Mouse (Mus musculus) hindbrain, postnatal 0 days (tissue): ENCODE results near the gene Klhdc2. TPM values are rescaled to one million over a fixed set of nuclear protein-coding genes. Genes with fewer than 3 reads are reported as not detected.

Experiments
- ATAC-seq: fragments of 200-750 bp; cut with Nextera tagmentation; 2 replicates; pipeline ENCODE4 v1.8.0; 2017; ENCODE audit warnings: mild to moderate bottlenecking, moderate TSS enrichment, moderate library complexity
- DNase-seq: peaks from one replicate; pipeline ENCODE4 v3.0.0-alpha.2; 2015; ENCODE audit warnings: low spot score
- H3K27ac ChIP-seq: fragments of 300-500 bp; sonication (generic); 2 replicates; pipeline ENCODE4 v1.5.1; 2014; ENCODE audit warnings: mild to moderate bottlenecking
- H3K27me3 ChIP-seq: fragments of 300-500 bp; sonication (generic); 2 replicates; pipeline ENCODE4 v1.6.1; 2014; ENCODE audit warnings: low read length, mixed read lengths; ENCODE audit not compliant: insufficient read depth
- H3K36me3 ChIP-seq: fragments of 300-500 bp; sonication (generic); 2 replicates; pipeline ENCODE4 v1.6.1; 2014; ENCODE audit warnings: low read length, mixed read lengths; ENCODE audit not compliant: insufficient read depth
- H3K4me1 ChIP-seq: fragments of 300-500 bp; sonication (generic); 2 replicates; pipeline ENCODE4 v1.6.1; 2014; ENCODE audit warnings: antibody characterized with exemption, low read length, mixed read lengths; ENCODE audit not compliant: insufficient read depth
- H3K4me2 ChIP-seq: fragments of 300-500 bp; sonication (generic); 2 replicates; pipeline ENCODE4 v1.6.1; 2014; ENCODE audit warnings: low read depth, mild to moderate bottlenecking, low read length, moderate library complexity, mixed read lengths
- H3K4me3 ChIP-seq: fragments of 300-500 bp; sonication (generic); 2 replicates; pipeline ENCODE4 v1.5.1; 2014; ENCODE audit warnings: low read length
- H3K9ac ChIP-seq: fragments of 300-500 bp; sonication (generic); replicated peaks from 2 replicates; pipeline ENCODE4 v1.6.1; 2014; ENCODE audit warnings: mild to moderate bottlenecking, low read length, moderate library complexity, mixed read lengths
- H3K9me3 ChIP-seq: fragments of 300-500 bp; sonication (generic); 2 replicates; pipeline ENCODE4 v1.6.1; 2016; ENCODE audit warnings: low read length, mixed read lengths
- CTCF ChIP-seq: IDR thresholded peaks from 2 replicates; pipeline ENCODE4 v1.5.1; 2016; ENCODE audit warnings: antibody characterized with exemption, control low read depth, low read depth
- WGBS: fragments of 180-500 bp; shearing (Covaris S2); extraction: QIAGEN DNeasy Blood & Tissue Kit; methylation state at CpG from one replicate; pipeline ENCODE4 v1.1.7; 2014; 5-methylcytosine and 5-hydroxymethylcytosine counted together
- polyA plus RNA-seq: library from polyadenylated mRNA; unstranded; fragments of >200 nt; fragmentation: Nextera tagmentation; extraction: Ambion mirVana; gene quantifications from 2 replicates; pipeline ENCODE4 v1.2.1, GENCODE M21; 2015
- total RNA-seq: library from RNA; depleted of rRNA; stranded (reverse); fragments of >200 nt; gene quantifications from 2 replicates; pipeline ENCODE4 v1.2.3, GENCODE M21; 2014

Klhdc2 gene
- total and polyA plus RNA-seq, 2 experiments from 2014 or later: 251 to 252 TPM

GRCm38 (mm10) chr12:69299831-69300230 is 3.4 kb downstream of the Klhdc2 start:
- no peak overlapping the region for H3K9ac ChIP-seq
- H3K9me3 ChIP-seq: no peaks in the 10 kb centered on the region
- peaks cover 10% of the 10 kb centered on the region for H3K4me1 ChIP-seq
- H3K36me3 ChIP-seq: peaks cover 29% of the 10 kb centered on the region
- no peaks in the 10 kb centered on the region for H3K27me3 ChIP-seq
- no peak for TF ChIP-seq CTCF
- no peak overlapping the region for H3K27ac ChIP-seq
- ATAC-seq (no peak), DNase-seq (no peak)
- no peak overlapping the region for H3K4me3 ChIP-seq
- H3K4me2 ChIP-seq: no peak overlapping the region
- WGBS: 96% methylated on average over 3 of the region's 3 CpGs

- Histone ChIP-seq H3K4me2 (no peak overlapping the region), H3K27me3 (no peaks in the 10 kb centered on the region), H3K4me3 (no peak overlapping the region), H3K27ac (no peak overlapping the region), H3K9ac (no peak overlapping the region), H3K9me3 (no peaks in the 10 kb centered on the region), H3K36me3 (peaks cover 35% of the 10 kb centered on the region), H3K4me1 (peaks cover 10% of the 10 kb centered on the region)
- ATAC-seq: no peak
- no peak for DNase-seq
- WGBS: 83% methylated on average over 2 of the region's 2 CpGs
- no peak for TF ChIP-seq CTCF
Measured at GRCm38 (mm10) chr12:69300391-69300790, 3.9 kb downstream of the Klhdc2 start.

- ATAC-seq: no peak
- no peak for TF ChIP-seq CTCF
- no peak overlapping the region for H3K9ac ChIP-seq
- no peak overlapping the region for H3K4me3 ChIP-seq
- peaks cover 52% of the 10 kb centered on the region for H3K36me3 ChIP-seq
- no peaks in the 10 kb centered on the region for H3K27me3 ChIP-seq
- H3K4me1 ChIP-seq: peaks cover 6% of the 10 kb centered on the region; the same call in 1 of the 2 replicates
- no peaks in the 10 kb centered on the region for H3K9me3 ChIP-seq
- 94% methylated on average over 12 of the region's 12 CpGs for WGBS
- H3K4me2 ChIP-seq: no peak overlapping the region
- H3K27ac ChIP-seq: no peak overlapping the region
- DNase-seq: no peak
Measured at GRCm38 (mm10) chr12:69302171-69302570, 5.7 kb downstream of the Klhdc2 start.

GRCm38 (mm10) chr12:69304051-69304450 is 7.6 kb downstream of the Klhdc2 start:
- H3K36me3 ChIP-seq: peaks cover 71% of the 10 kb centered on the region
- H3K9ac ChIP-seq: no peak overlapping the region
- no peaks in the 10 kb centered on the region for H3K4me1 ChIP-seq
- H3K4me2 ChIP-seq: no peak overlapping the region
- H3K27ac ChIP-seq: no peak overlapping the region
- no peaks in the 10 kb centered on the region for H3K27me3 ChIP-seq
- no peak for ATAC-seq
- WGBS: 90% methylated on average over 2 of the region's 2 CpGs
- no peak overlapping the region for H3K4me3 ChIP-seq
- DNase-seq: no peak
- H3K9me3 ChIP-seq: no peaks in the 10 kb centered on the region
- no peak for TF ChIP-seq CTCF

- TF ChIP-seq CTCF: no peak
Measured at GRCm38 (mm10) chr12:69306333-69306732, 9.9 kb downstream of the Klhdc2 start.

GRCm38 (mm10) chr12:69309659-69310058 is 13.2 kb downstream of the Klhdc2 start:
- 95% methylated on average over 4 of the region's 4 CpGs for WGBS
- Histone ChIP-seq H3K4me1 (no peaks in the 10 kb centered on the region), H3K36me3 (peaks cover 83% of the 10 kb centered on the region), H3K9me3 (no peaks in the 10 kb centered on the region), H3K27ac (no peak overlapping the region), H3K4me3 (no peak overlapping the region), H3K4me2 (no peak overlapping the region), H3K27me3 (no peaks in the 10 kb centered on the region), H3K9ac (no peak overlapping the region)
- no peak for ATAC-seq
- no peak for DNase-seq
- TF ChIP-seq CTCF: no peak

More at GRCm38 (mm10) chr12:69306333-69306732, 9.9 kb downstream of the Klhdc2 start:
- Histone ChIP-seq H3K4me1 (no peaks in the 10 kb centered on the region), H3K27me3 (no peaks in the 10 kb centered on the region), H3K27ac (no peak overlapping the region), H3K9me3 (no peaks in the 10 kb centered on the region), H3K9ac (no peak overlapping the region), H3K4me3 (no peak overlapping the region), H3K36me3 (peaks cover 88% of the 10 kb centered on the region), H3K4me2 (no peak overlapping the region)
- ATAC-seq (no peak), DNase-seq (no peak)
- WGBS: 83% methylated on average over 7 of the region's 7 CpGs

GRCm38 (mm10) chr12:69318431-69318830 is 21.9 kb downstream of the Klhdc2 start:
- Histone ChIP-seq H3K4me2 (no peak overlapping the region), H3K4me1 (no peaks in the 10 kb centered on the region), H3K27ac (no peak overlapping the region), H3K9ac (no peak overlapping the region), H3K27me3 (no peaks in the 10 kb centered on the region), H3K9me3 (no peaks in the 10 kb centered on the region), H3K36me3 (peaks cover 52% of the 10 kb centered on the region), H3K4me3 (no peak overlapping the region)
- TF ChIP-seq CTCF: no peak
- no peak for DNase-seq
- no peak for ATAC-seq
